Mouse (Mus musculus) intestine, postnatal 0 days (tissue): Measurements from ENCODE around the gene Tcf12. TPM values are rescaled to one million over a fixed set of nuclear protein-coding genes. Genes with fewer than 3 reads are reported as not detected.

Experiments used
- ATAC-seq: fragments of 200-750 bp; cut with Nextera tagmentation; 2 replicates; pipeline ENCODE4 v1.8.0; 2017; ENCODE audit warnings: mild to moderate bottlenecking, moderate TSS enrichment, moderate library complexity
- H3K27ac ChIP-seq: fragments of 300-500 bp; sonication (generic); 2 replicates; pipeline ENCODE4 v1.5.1; 2014; ENCODE audit warnings: mild to moderate bottlenecking, low read depth, low read length, moderate library complexity
- H3K27me3 ChIP-seq: fragments of 300-500 bp; sonication (generic); replicated peaks from 2 replicates; pipeline ENCODE4 v1.6.1; 2014; ENCODE audit warnings: low read length, mixed read lengths; ENCODE audit not compliant: control insufficient read depth, insufficient read depth
- H3K36me3 ChIP-seq: fragments of 300-500 bp; sonication (generic); 2 replicates; pipeline ENCODE4 v1.6.1; 2014; ENCODE audit warnings: mild to moderate bottlenecking, moderate library complexity; ENCODE audit not compliant: control insufficient read depth, insufficient read depth
- H3K4me1 ChIP-seq: fragments of 300-500 bp; sonication (generic); replicated peaks from 2 replicates; pipeline ENCODE4 v1.6.1; 2014; ENCODE audit warnings: antibody characterized with exemption, low read length, mixed read lengths; ENCODE audit not compliant: control insufficient read depth, insufficient read depth
- H3K4me2 ChIP-seq: fragments of 300-500 bp; sonication (generic); replicated peaks from 2 replicates; pipeline ENCODE4 v1.6.1; 2014; ENCODE audit warnings: low read depth, mild to moderate bottlenecking, moderate library complexity
- H3K4me3 ChIP-seq: fragments of 300-500 bp; sonication (generic); 2 replicates; pipeline ENCODE4 v1.5.1; 2014; ENCODE audit warnings: low read depth, low read length
- H3K9ac ChIP-seq: fragments of 300-500 bp; sonication (generic); 2 replicates; pipeline ENCODE4 v1.6.1; 2014; ENCODE audit warnings: mild to moderate bottlenecking, low read depth, low read length
- H3K9me3 ChIP-seq: fragments of 300-500 bp; sonication (generic); 2 replicates; pipeline ENCODE4 v1.6.1; 2016; ENCODE audit warnings: mixed run types; ENCODE audit not compliant: control insufficient read depth
- CTCF ChIP-seq: sonication (generic); IDR thresholded peaks from 2 replicates; pipeline ENCODE4 v1.5.1; 2016; ENCODE audit warnings: low read depth, mild to moderate bottlenecking, control low read depth, antibody characterized with exemption, moderate library complexity
- WGBS: fragments of 180-500 bp; shearing (Covaris S2); extraction: QIAGEN DNeasy Blood & Tissue Kit; methylation state at CpG from one replicate; pipeline ENCODE4 v1.1.7; 2014; 5-methylcytosine and 5-hydroxymethylcytosine counted together
- polyA plus RNA-seq: library from polyadenylated mRNA; unstranded; fragments of >200 nt; fragmentation: Nextera tagmentation; extraction: Ambion mirVana; gene quantifications from 2 replicates; pipeline ENCODE4 v1.2.1, GENCODE M21; 2015

Gene Tcf12
- 19.1 and 23.1 TPM in 2 replicates for polyA plus RNA-seq

- Histone ChIP-seq H3K27me3 (no peaks in the 10 kb centered on the region), H3K9me3 (no peaks in the 10 kb centered on the region), H3K4me3 (peak within 1 kb of the TSS; percentile 99), H3K4me1 (0 out of 2 replicates have a peak, but pooled peaks cover 2% of the 10 kb centered on the region), H3K36me3 (peaks cover 3% of the 10 kb centered on the region; the same call in 1 of the 2 replicates), H3K4me2 (peak within 1 kb of the TSS; percentile 92), H3K27ac (peak within 1 kb of the TSS; percentile 98), H3K9ac (peak within 1 kb of the TSS; percentile 100)
- ATAC-seq: peak; percentile 85
- TF ChIP-seq CTCF: no peak
- 1% methylated on average over 85 of the region's 88 CpGs for WGBS
Observed at GRCm38 (mm10) chr9:72111622-72112550, at the start of gene Tcf12. Gene Tcf12 (minus strand): TSS chr9:72111871.

GRCm38 (mm10) chr9:72158392-72158791 lies 46.7 kb upstream of the Tcf12 start:
- Histone ChIP-seq H3K4me2 (no peak overlapping the region), H3K27me3 (no peaks in the 10 kb centered on the region), H3K4me1 (no peaks in the 10 kb centered on the region), H3K9ac (no peak overlapping the region), H3K36me3 (no peaks in the 10 kb centered on the region), H3K27ac (no peak overlapping the region), H3K4me3 (no peak overlapping the region), H3K9me3 (no peaks in the 10 kb centered on the region)
- no peak for TF ChIP-seq CTCF
- ATAC-seq: no peak
- 61% methylated on average over 2 of the region's 2 CpGs for WGBS

GRCm38 (mm10) chr9:72157091-72157490 lies 45.4 kb upstream of the Tcf12 start:
- no peak for ATAC-seq
- no peak overlapping the region for H3K9ac ChIP-seq
- H3K4me3 ChIP-seq: no peak overlapping the region
- H3K36me3 ChIP-seq: no peaks in the 10 kb centered on the region
- WGBS: 73% methylated on average over 1 of the region's 1 CpGs
- no peaks in the 10 kb centered on the region for H3K9me3 ChIP-seq
- no peaks in the 10 kb centered on the region for H3K4me1 ChIP-seq
- no peak overlapping the region for H3K4me2 ChIP-seq
- H3K27ac ChIP-seq: no peak overlapping the region
- no peak for TF ChIP-seq CTCF
- H3K27me3 ChIP-seq: no peaks in the 10 kb centered on the region

GRCm38 (mm10) chr9:72155250-72156138 lies 43.8 kb upstream of the Tcf12 start:
- Histone ChIP-seq H3K36me3 (no peaks in the 10 kb centered on the region), H3K4me1 (no peaks in the 10 kb centered on the region), H3K9ac (no peak overlapping the region), H3K4me3 (peak overlapping the region; percentile 7), H3K4me2 (peak overlapping the region; percentile 43), H3K27ac (no peak overlapping the region), H3K9me3 (no peaks in the 10 kb centered on the region), H3K27me3 (no peaks in the 10 kb centered on the region)
- no peak for ATAC-seq
- no peak for TF ChIP-seq CTCF
- 21% methylated on average over 21 of the region's 21 CpGs for WGBS

- H3K27ac ChIP-seq: no peak overlapping the region
- H3K27me3 ChIP-seq: no peaks in the 10 kb centered on the region
- H3K9ac ChIP-seq: no peak overlapping the region
- H3K4me1 ChIP-seq: no peaks in the 10 kb centered on the region
- 51% methylated on average over 5 of the region's 5 CpGs for WGBS
- H3K4me2 ChIP-seq: no peak overlapping the region
- no peaks in the 10 kb centered on the region for H3K9me3 ChIP-seq
- H3K4me3 ChIP-seq: no peak overlapping the region
- no peak for ATAC-seq
- TF ChIP-seq CTCF: no peak
- no peaks in the 10 kb centered on the region for H3K36me3 ChIP-seq
Observed at GRCm38 (mm10) chr9:72144148-72144547, 32.5 kb upstream of the Tcf12 start.

- Histone ChIP-seq H3K4me3 (no peak overlapping the region), H3K9ac (no peak overlapping the region), H3K27ac (no peak overlapping the region), H3K4me1 (no peaks in the 10 kb centered on the region; the same call in 1 of the 2 replicates), H3K27me3 (no peaks in the 10 kb centered on the region), H3K36me3 (no peaks in the 10 kb centered on the region), H3K4me2 (no peak overlapping the region), H3K9me3 (no peaks in the 10 kb centered on the region)
- ATAC-seq: no peak
- no peak for TF ChIP-seq CTCF
Observed at GRCm38 (mm10) chr9:72137899-72138298, 26.2 kb upstream of the Tcf12 start.
